Mouse (Mus musculus): ENCODE measurements around the gene Inf2.

The Inf2 gene

DNA sequence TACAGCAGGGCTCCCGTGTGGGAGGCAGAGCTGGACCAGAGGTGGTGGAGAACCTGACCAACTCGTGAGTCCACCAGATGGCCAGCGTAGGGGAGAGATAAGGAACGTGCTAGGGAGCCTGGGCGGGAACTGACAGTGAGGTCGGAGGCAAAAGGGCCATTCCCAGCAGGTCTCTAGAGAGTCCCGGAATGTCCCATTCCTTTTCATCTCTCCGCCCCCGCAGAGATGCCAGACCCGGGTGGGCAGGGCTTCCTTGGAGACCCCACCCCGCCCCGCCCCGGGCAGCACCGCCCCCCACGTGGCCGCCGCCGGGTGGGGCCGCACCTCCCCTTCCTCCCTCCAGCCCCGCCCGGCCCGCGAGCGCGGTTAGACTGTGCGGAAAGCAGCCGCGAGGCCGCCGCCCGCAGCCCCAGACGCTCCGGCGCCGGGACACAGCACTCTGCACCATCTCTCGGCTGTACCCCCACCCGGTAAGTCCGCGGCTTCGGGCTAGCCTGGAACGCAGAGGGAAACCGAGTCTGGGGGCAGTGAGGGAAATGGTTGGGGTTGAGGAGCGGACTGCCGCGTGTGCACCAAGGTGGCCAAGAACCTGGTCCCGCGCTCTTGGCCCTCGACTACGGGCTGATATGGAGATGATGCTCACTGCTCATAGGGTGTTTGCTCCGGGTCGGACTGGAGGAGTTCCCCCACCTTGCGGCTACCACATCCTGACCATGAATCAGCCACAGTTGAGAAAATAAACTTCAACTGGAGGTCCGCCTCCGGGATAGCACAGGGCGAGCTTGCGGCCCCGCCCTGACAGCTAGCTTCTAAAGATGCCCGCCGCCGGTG lies at the start of gene Inf2:
Gene Inf2, plus strand, starts transcription at position 359 of the 831 bp plus-strand sequence.
- DNase-seq (ENCODE audit: low spot score) = peak; percentile 45

DNA sequence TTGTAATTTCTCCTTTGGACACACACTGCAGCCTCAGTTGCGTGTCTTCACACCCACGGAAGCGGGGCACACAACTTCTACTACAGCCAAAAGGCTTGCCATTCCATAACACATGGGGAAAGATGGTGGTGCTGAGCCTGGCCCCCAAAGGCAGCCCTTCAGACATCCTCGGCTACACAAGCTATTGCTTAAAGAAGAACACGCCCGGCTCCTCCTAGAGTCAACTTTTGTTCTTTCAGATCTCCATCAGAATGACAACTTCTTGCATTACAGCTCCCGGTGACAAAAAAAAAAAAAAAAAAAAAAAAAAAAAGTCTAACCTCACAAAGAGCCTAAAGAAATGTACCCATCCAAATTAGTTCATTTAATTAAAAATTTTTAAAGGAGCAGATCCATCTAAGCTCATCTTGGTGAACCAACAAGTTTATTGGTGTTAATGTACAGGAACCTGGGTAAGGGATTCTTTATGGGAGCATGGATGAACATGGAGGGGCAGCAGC lies 49.1 kb upstream of the Inf2 start:
- DNase-seq (ENCODE audit: low spot score) = no peak

DNA sequence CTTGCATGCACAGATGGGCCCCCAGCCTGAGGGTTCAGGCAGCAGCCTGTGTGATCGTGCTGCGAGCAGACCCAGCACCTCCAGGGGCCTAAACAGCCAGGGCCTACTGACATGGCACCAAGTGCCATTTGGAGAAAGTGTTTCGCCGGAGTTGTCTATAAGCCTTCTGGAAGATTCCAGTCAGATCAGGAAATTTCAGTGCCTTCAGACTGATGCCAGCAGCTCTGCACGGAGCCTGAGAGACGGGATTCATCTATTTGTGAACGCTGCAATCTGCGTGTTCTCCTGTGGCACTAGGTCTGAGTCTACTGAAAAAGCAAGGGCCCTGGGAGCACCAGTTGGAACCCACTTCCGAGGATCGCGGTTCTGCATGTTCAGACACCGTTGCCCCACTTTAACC lies 48.3 kb upstream of the Inf2 start:
- no peak for DNase-seq (ENCODE audit: low spot score)

DNA sequence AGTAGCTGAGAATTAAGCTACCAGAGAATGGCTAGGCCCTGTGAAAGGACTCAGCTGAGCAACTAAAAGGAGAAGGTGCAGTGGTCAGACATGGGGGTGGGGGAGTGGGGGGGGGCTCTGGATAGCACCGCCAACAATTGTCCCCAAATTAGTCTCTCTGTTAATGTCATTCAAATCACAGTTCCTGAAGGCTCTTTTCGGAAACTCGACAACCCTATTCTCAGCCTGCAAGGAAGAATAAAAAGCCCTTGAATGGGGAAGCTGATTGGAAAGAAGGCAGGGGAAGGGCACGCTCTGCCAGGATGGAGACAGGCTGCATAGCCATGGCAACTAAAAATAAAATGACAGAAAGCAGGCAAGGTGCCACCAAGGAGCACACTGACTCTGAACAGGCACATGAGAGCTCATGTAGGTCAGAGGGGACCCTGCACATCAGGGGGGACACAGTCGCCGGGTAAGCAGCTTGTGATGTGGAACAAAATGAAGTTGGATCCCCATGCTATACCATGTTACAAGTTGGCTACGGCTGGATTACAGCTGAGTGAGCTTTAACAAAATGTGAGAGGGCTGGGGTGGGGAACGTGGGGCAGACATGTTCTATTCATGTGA lies 47.0 kb upstream of the Inf2 start:
- no peak for DNase-seq (ENCODE audit: low spot score)

DNA sequence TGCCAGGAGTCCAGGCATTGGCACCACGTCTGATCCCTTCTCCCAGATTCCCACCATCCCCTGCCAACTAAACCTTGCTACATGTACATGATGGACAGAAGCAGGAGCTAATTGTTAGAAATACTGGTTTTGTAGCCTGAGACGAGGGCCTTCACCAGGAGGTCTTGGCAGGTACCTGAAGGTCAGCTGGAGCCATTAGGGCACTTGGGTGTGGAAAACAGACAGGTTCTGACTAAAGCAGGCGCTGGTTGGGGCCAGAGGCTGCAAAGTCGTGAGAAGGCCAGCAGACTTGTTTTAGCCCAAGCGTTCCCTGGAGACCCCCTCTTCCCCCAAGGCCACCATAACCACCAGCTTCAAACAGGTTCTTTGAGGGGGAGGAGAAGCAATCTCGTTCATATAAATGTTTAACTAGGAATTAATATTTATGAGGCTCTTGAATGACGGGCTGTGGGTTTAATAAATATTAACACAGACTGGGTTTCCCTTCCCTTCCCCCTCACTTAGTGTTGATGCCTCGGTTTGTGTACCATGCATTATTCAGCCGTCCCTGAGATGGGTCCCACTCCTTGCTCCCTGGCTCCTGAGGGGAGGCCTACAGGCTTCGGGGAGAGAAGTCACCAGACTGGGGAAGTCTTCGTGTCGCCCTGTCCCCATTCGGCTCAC lies 46.2 kb upstream of the Inf2 start:
- DNase-seq (ENCODE audit: low spot score) = no peak

DNA sequence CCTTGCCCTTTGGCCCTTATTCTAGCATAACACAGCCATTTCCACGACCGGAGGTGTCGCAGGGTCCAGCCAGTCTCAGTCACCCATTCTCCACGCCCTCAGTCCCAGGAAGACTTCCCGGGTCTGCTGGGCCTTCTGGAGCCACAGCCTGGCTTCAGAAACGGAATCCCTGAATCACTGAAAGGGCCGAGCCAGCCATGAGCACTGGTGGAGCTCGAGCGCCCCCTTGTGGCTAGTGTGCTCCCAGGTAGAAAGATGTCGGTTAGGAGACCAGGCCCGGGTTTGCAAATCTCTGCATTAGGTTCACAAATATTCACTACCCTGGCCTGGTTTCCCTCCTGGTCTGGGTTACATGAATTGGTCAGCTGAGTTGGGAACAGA lies 45.7 kb upstream of the Inf2 start:
- DNase-seq (ENCODE audit: low spot score) = peak; percentile 68

DNA sequence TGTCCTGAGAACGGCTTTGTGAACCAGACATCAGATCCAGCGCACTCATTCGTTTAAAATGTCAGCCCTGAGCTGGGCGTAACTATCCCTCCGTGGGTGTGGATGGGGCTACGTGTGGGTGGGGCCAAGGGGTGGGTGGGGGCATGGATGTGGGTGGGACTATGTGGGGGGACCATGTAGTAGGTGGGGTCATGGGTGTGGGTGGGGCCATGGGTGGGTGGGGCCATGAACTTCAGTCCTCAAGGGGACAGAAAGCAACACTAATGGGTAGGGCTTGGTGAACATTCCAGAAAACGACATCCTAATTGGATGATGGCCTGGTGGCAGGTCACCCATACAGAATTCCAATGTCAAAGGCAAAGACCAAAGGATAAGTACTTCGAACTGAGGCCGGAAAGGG lies 44.6 kb upstream of the Inf2 start:
- DNase-seq (ENCODE audit: low spot score) = no peak

DNA sequence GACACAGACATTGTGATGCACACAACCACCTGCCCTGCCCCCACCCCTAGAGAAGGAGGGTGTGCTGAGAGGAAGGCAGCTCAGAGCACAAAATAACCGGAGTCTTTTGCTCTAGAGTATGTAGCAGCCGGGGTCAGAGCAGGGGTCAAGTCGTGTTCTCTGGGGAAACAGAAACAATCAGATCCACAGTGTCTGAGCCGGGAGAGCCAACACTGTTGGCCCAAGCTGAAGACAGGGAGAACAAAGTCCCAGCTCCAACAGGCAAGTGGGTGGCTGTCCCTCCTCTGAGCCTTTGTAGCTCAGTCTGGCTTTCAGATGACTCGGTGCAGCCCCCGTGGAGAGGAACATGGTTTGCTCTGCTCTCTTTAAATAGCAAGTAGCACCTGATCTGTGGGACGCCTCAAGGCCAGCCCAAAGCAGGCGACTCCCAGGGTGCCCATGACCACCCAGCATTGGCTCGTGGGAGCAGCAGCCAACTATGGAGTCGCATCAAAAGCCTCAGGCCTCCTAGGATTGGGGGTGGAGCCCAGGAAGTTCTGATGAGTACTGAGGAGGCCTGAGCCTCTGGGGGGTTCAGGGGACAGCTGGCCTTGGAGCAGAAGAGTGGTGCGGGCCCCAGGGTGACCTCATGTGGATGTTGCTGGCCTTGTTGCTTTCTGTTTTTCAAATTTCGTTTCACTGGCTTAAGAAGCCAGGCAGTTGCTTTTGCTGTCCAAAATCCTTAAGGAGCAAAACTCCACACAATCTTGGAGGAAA lies 43.5 kb upstream of the Inf2 start:
- no peak for DNase-seq (ENCODE audit: low spot score)

DNA sequence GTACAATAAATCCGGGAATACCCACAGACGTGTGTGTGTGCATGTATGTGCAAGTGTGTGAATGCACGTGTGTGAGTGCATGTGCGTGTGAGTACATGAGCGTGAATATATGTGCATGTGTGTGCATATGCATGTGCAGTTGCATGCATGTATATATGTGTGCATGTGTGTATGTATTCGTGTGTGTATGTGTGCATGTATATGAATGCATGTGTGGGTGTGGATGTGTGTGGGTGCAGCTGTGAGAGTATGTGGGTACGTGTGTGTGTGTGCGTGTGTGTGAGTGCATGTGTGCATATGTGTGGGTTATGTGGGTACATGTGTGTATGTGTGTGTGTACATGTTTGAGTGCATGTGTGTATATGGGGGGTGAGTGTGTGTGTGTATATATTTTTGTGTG lies 42.5 kb upstream of the Inf2 start:
- no peak for DNase-seq (ENCODE audit: low spot score)

DNA sequence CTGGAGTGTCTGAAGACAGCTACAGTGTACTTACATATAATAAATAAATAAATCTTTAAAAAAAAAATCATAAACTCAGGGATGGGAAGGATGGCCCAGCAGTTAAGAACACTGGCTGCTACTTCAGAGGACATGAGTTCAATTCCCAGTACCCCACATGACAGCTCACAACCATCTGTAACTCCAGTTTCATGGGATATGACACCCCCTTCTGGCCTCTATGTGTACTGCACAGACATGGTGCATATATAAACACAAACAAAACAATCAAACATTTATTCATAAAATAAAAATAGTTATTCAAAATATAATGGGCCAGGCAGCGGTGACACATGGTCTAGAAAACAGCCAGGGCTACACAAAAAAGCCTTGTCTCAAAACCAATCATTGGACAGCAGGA lies 39.3 kb upstream of the Inf2 start:
- DNase-seq (ENCODE audit: low spot score) = no peak

DNA sequence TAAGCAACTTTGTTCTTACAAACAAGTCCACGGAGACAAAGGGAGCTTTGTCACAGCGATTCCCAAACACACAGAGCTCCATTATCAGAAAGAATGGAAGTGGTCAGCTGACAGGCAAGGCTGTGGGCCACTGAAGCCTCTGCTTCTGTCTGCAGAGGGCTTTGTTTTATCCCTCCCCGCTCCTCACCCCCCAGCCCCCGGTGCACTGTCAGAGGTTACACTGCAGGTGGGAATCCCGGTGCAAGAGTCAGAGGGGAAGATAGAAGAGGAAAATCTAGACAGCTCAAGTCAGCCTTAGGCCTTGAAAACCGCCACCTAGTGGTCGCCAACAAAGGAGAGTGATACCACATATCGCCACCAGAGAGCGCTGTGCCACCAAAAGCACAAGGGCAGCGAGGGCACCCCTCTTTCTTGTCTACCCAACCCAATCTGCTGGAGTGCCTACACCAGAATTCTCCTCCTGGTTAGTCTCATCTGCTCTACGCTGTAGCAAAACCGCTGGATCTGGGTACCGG lies 36.7 kb upstream of the Inf2 start:
- peak; percentile 47 for DNase-seq (ENCODE audit: low spot score)

DNA sequence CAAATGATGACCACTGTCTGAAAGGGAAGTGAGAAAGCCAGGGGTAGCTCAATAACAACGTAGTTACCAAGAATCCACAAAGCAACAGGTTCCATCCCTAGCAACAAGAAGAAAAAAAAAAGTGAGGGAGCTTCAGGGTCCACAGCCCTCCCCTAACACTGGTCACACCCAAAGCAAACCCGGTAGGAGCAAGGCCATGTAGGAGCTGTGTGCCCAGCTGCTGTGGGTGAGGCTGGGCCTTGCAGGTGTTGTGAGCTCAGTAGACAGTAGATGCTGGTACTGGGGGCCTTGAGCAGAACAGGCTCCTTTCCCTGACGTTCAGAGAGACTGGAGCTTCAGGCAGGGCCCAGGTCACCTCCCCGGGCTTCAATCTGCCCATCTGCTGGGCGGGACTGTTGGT lies 36.1 kb upstream of the Inf2 start:
- DNase-seq (ENCODE audit: low spot score) = no peak

DNA sequence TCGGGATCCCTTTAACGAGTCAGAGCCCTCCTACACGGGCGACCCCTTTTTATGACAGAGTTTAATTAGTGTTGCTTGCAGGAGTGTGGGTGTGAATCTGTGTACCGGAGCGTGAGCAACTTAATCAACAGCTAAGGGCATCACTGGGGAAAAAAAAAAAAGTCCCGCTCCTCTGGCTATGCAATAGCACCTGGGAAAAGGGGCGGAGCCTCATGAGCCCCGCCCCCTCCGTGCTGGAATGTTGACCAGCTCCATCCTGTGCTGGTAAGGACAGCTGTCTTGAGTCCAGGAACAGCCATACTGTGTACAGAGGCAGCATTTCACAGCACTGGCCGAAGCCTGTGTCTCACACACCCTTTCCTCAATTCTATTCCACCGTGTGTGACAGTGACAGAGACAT lies 33.7 kb upstream of the Inf2 start:
- DNase-seq (ENCODE audit: low spot score) = no peak

DNA sequence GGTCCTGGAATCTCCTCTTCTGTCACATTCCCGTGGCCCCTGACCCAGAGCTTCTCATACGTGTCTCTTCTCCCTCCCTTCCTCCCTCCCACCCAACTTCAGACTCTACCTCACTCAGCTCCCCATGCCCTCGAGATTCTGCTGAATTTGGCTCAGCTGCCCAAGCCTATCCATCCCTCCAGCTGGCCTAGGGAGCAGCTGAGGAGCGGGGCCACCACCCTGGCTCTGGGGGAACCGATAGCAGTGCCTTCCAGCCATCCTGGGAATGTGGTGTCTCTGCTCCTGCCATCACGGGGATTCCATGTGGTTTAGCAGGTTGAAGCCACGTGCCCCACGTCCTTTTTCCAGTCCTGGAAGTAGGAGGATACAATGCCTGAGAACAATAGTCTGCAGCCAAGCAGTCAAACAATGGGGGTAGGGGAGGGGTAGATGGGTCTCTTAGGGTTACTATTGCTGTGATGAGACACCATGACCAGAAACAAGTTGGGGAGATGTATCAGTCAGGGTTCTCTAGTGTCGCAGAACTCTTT lies 32.0 kb upstream of the Inf2 start:
- DNase-seq (ENCODE audit: low spot score) = no peak

DNA sequence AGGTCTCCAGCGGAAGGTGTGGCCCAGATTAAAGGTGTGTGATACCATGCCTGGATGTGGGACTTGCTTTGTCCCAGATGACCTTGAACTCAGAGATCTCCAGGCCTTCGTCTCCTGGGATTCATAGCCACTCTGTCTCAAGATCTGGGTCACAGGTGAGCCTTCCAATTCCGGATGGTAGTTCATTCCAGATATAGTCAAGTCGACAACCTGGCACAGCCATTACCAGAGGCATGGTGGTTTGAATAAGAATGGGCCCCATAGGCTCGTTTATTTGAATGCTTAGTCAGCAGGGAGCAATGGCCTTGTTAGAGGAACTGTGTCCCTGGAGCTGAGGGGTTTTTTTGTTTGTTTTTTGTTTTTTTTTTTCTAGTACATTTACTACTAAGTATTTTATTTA lies 31.4 kb upstream of the Inf2 start:
- DNase-seq (ENCODE audit: low spot score) = no peak

DNA sequence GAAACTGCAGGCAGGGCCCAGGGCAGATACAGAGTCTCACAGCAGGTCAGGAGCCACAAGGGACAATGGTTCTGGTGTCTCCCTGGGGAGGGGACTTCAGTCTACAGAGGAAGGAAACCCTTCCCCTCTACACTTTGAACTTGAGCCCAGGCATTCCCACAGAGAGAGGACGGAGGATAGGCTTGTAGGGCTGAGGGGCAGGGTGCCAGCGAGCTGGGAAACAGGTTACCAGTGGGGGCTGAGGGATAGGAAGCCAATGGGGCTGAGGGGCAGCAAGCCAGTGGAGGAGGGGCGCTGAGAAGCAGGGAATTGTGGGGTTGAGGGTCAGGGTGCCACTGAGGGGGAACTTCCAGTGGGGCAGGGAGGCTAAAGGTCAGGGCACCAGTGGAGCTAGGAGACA lies 29.4 kb upstream of the Inf2 start:
- DNase-seq (ENCODE audit: low spot score) = no peak

DNA sequence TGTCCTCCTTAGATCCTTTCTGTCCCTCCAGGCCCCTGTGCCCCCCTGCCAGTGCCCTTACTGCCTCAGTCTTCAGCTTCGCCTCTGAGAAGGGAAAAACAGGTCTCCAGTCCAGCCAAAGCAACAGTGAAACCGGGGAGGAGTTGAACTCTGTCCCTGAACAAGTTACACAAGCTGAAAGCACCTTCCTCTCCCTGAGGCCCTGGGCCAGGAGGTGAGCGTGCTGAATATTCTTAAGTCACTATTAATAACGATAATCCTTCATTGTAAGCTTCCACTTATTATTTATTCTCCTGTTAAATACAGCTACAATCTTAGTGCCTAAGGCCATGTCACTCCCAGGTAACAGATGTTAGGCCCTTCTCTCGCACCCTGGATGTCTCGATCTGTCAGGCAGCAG lies 28.9 kb upstream of the Inf2 start:
- no peak for DNase-seq (ENCODE audit: low spot score)

DNA sequence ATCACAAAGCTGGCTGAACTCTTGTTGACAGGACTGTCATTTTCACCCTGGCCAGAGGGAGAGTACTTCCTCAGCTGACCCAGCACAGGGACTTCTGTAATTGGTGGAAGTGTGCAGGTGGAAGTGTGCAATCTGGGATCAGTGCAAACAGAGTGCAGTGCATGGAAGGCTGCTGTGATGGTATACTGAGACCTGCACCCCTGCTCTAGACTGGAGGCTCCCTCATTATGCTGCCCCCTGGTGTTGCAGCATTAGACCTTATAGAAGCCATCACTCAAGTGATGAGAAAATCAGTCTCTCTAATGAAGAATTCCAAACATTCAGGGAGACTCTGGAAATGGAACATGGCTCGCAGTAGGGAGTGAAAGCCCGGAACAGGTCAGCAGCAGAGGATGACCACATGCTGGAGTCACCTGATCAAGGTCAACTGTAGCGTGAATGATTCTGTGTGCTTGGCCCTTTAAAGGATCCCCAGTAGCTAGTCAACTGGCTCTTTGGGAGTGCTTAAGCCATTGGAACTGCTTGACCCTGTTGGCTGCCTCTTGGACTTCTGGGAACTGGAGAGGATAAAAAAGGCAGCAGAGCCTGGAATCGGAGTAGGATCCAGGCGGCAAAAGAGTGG lies 28.3 kb upstream of the Inf2 start:
- no peak for DNase-seq (ENCODE audit: low spot score)

DNA sequence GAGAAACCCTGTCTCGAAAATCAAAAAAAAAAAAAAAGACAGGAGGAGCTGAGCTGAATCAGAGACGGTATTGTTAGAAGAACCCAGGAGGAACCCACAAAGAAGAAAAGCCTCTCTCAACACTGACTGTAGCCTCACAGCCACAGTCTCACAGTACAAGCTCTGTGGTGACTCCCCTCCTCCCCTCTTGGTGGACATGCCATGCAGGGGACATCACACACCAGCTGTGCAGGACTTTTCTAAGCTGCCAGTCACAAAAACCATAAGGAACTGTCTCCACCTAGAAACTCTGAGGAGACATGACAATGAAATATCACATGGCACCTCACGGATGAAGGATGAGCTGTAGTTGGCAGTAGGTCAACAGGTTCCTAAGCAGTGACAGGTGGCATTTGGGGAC lies 27.4 kb upstream of the Inf2 start:
- DNase-seq (ENCODE audit: low spot score) = no peak

DNA sequence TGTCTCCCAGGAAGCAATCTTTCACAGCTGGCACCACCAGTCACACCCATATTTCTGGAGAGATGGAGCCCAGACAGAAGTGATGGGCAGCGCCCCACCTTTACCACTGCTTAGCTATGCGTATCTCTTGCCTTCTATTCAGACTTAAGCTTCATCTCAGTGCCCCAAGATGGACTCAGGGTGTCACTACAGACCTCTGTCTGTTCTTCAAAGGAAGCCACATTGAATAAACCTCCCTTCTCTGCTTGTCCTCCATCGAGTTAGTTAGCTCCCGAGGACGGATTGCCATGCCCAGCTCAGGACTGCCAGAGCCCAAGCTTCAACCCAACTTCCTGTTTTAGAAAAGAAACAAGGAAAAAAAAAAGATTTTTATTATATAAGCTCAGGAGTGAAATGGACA lies 26.1 kb upstream of the Inf2 start:
- no peak for DNase-seq (ENCODE audit: low spot score)

DNA sequence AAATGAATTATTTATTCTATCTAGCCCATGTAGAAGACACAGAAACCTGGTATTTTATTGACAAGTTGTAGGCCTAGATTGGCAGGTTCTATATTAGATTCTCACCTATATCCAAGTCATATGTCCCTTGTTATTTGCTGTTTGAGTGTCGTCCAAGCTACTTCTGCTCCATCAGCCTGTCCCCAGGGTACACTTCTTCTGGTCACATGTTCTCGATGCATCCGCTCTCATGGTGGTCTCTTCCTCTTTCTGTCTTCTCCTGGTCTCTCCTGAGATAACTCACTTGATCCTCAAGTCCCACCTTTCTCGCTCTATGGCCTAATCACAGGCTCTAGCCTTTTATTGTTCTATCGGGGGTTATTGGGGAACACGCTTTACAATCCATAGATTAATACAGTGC lies 25.6 kb upstream of the Inf2 start:
- no peak for DNase-seq (ENCODE audit: low spot score)

DNA sequence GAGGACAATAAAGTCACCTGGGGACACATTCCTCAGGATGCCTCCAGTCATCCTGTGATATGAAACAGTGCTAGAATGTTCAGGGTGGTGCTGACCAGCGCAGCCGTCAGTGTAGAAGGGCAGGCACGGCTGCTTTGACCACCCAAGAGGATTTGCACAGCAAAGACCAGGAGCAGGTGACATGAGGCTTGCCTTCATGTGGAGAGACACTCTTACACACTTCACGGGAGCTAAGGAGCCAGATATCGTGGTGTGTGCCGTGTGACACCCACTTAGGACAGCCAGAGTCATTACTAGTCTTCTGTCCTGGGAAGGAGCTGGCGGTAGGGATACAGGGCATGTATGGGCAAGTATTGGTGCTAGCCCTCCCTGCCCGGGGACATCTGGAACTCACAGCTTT lies 18.4 kb upstream of the Inf2 start:
- DNase-seq (ENCODE audit: low spot score) = no peak

Data from urinary bladder, postnatal 10 days (tissue).